Comparison of ENCODE assay signal across 11 mouse cellular contexts in genomic region chr4:39344401-39345138, GRCm38 (mm10).
DNase-seq lines count a peak whose midpoint lies in the region; ATAC-seq and TF ChIP-seq lines count a peak whose summit lies in the region.
"Had no signal": no experiment of that assay in that cellular context is flagged by ENCODE, and none has a peak within 500 bp of the region (broad histone marks: within the 10 kb centered on the region; RNA-seq: fewer than 3 reads in every experiment).

No protein-coding gene starts in this region.

- no peaks in the 10 kb centered on the region for H3K9me3 ChIP-seq in forebrain, embryonic 12.5 days
- H3K9me3 ChIP-seq: lung, embryonic 15.5 days had no signal

- H3K4me3 ChIP-seq in forebrain, embryonic 12.5 days (replicated peaks) = no peak overlapping the region
- H3K4me3 ChIP-seq in thymus, adult 2 months (ENCODE audit: control insufficient read depth, insufficient read depth, low read length) = no peak overlapping the region
- H3K4me3 ChIP-seq: lung, embryonic 15.5 days had no signal

- H3K9ac ChIP-seq in forebrain, embryonic 12.5 days = no peak overlapping the region
- H3K9ac ChIP-seq: lung, embryonic 15.5 days had no signal

- no peaks in the 10 kb centered on the region for H3K36me3 ChIP-seq in forebrain, embryonic 12.5 days (replicated peaks)
- H3K36me3 ChIP-seq in thymus, adult 2 months (ENCODE audit: control insufficient read depth, insufficient read depth, low read length) = no peaks in the 10 kb centered on the region
- H3K36me3 ChIP-seq: G1E; lung, embryonic 15.5 days had no signal

- no peaks in the 10 kb centered on the region for H3K27me3 ChIP-seq in forebrain, embryonic 12.5 days
- no peaks in the 10 kb centered on the region for H3K27me3 ChIP-seq in thymus, adult 2 months (ENCODE audit: control insufficient read depth, insufficient read depth, low read length)
- H3K27me3 ChIP-seq: lung, embryonic 15.5 days had no signal

- no peak for TF ChIP-seq POLR2A in thymus, adult 2 months (IDR thresholded peaks at IDR 0.05; ENCODE audit: control insufficient read depth, extremely low read depth, insufficient read depth, low read length, poor library complexity)

- no peak for TF ChIP-seq CTCF in thymus, adult 2 months (IDR thresholded peaks at IDR 0.05; ENCODE audit: borderline replicate concordance, control insufficient read depth, extremely low read depth, insufficient read depth, low read length, poor library complexity)

- peak overlapping the region; percentile 35 for H3K4me2 ChIP-seq in forebrain, embryonic 12.5 days
- H3K4me2 ChIP-seq: lung, embryonic 15.5 days had no signal

- H3K27ac ChIP-seq in forebrain, embryonic 12.5 days = peak overlapping the region; percentile 69
- no peak overlapping the region for H3K27ac ChIP-seq in thymus, adult 2 months (ENCODE audit: control insufficient read depth, insufficient read depth, low read length)
- H3K27ac ChIP-seq: lung, embryonic 15.5 days had no signal

- peak; percentile 87 for ATAC-seq in forebrain, embryonic 12.5 days (ENCODE audit: low FRiP score)
- ATAC-seq: intestine, embryonic 16.5 days had no signal

- H3K4me1 ChIP-seq in forebrain, embryonic 12.5 days = peaks cover 10% of the 10 kb centered on the region
- H3K4me1 ChIP-seq in thymus, adult 2 months (replicated peaks; ENCODE audit: control insufficient read depth, insufficient read depth, low read length) = no peaks in the 10 kb centered on the region
- H3K4me1 ChIP-seq: lung, embryonic 15.5 days had no signal

- WGBS in forebrain, embryonic 12.5 days = 19% methylated on average over 6 of the region's 6 CpGs
- 87% methylated on average over 6 of the region's 6 CpGs for WGBS in thymus, adult 2 months

- DNase-seq in brain, adult 2 months (ENCODE audit: low read depth, low spot score) = peak; percentile 95
- DNase-seq in brain, embryonic 18.5 days (ENCODE audit: low read depth, low spot score) = peak; percentile 47
- DNase-seq in layer of hippocampus, postnatal 10 days (ENCODE audit: low spot score in 2 of 2) = peak; percentile 66 to 74
- no peak for DNase-seq in urinary bladder, adult 2 months (ENCODE audit: low spot score)
- DNase-seq in frontal cortex, adult 2 months (ENCODE audit: extremely low spot score in 1 of 2, low spot score in 1 of 2) = no peak
- DNase-seq in thymus, adult 2 months = no peak
- DNase-seq: adrenal gland, adult 2 months had no signal

Comparison
In these comparisons a context has a peak if more than half of its experiments do, and no peak if none do; other contexts are left out.
1. DNase-seq: peak in brain, adult 2 months (single experiment), brain, embryonic 18.5 days (single experiment) and layer of hippocampus, postnatal 10 days (2 of 2); none in urinary bladder, adult 2 months (single experiment), frontal cortex, adult 2 months (0 of 2) and thymus, adult 2 months (single experiment).